Mouse (Mus musculus): ENCODE measurements around the gene Myl6. TPM values are rescaled to one million over a fixed set of nuclear protein-coding genes. Genes with fewer than 3 reads are reported as not detected.

Gene Myl6
- polyA plus RNA-seq (2014; fragmentation: Nextera tagmentation; extraction: Ambion mirVana) = 732 and 818 TPM in 2 replicates

DNA sequence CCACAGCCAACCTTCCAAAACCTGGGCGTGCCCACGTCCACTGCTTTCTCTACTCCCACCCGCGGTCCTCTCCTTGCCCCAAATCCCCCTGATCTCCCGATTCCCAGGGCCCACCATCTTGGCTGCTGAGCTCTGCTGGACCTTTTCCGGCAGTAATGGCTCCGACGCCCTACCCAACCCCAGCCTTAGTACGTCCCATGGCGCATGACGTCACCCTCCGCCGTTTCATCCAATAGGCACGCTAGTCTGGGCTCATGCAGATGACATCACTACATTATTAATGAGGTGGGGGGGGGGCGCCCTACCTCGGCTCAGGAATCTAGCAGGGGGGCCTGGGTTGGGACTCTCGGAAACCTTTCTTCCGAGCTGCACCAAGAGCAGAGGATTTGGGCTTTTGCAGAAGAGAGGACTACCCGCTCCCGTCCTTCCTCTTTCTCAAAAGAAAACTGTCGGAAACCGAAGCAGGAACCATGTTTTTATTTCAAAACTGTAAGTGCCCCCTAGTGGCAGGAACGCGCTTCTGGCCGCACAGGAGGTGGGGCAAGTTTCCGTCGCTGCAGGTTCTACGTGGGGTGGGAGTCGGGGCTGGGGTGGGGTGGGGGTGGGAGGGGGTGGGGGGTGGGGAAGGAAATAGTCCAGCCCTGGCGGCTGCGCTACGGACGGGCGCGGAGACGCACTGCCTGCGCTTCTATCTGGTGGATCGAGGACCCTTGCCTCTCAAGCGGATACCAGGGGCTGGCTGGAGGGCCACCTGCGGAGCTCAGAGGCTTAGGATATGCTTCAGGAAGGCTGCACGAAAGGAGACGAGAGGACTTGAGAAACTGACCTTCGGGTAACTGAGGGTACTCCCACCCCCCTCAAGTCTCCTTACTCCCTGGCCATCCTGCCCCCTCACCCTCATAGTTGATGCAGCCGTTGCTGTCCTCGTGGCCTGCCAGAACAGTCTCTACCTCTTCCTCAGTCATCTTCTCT is at the start of gene Myl6:
Myl6 (minus strand) TSS at position 451 of the 972 bp plus-strand sequence.
- H3K4me1 ChIP-seq (ENCODE audit: control insufficient read depth, insufficient read depth, low read length) = peaks cover 12% of the 10 kb centered on the region
- WGBS = under 1% methylated on average over 38 of the region's 45 CpGs

GRCm38 (mm10) chr10:128543100-128543499 is 49.2 kb upstream of the Myl6 start:
- Histone ChIP-seq H3K4me3 (ENCODE audit: low read depth, low read length) (no peak overlapping the region), H3K4me1 (ENCODE audit: control insufficient read depth, insufficient read depth, low read length) (peaks cover 7% of the 10 kb centered on the region; the same call in 1 of the 2 replicates), H3K36me3 (ENCODE audit: control insufficient read depth, insufficient read depth, low read length) (peaks cover 48% of the 10 kb centered on the region), H3K9me3 (replicated peaks; ENCODE audit: control insufficient read depth, low read length) (no peaks in the 10 kb centered on the region), H3K4me2 (ENCODE audit: low read length) (no peak overlapping the region), H3K27me3 (replicated peaks; ENCODE audit: control insufficient read depth, insufficient read depth, low read length) (no peaks in the 10 kb centered on the region), H3K9ac (ENCODE audit: low read length) (no peak overlapping the region), H3K27ac (ENCODE audit: low read depth, low read length) (no peak overlapping the region)
- ATAC-seq (no peak), DNase-seq (ENCODE audit: low spot score) (no peak)
- 75% methylated on average over 2 of the region's 2 CpGs for WGBS

More for the DNA sequence above, at the start of gene Myl6:
- no peaks in the 10 kb centered on the region for H3K9me3 ChIP-seq (replicated peaks; ENCODE audit: control insufficient read depth, low read length)
- H3K27me3 ChIP-seq (replicated peaks; ENCODE audit: control insufficient read depth, insufficient read depth, low read length) = no peaks in the 10 kb centered on the region
- ATAC-seq = peak; percentile 95
- peak within 1 kb of the TSS; percentile 72 for H3K4me3 ChIP-seq (ENCODE audit: low read depth, low read length)
- peaks cover 30% of the 10 kb centered on the region for H3K36me3 ChIP-seq (ENCODE audit: control insufficient read depth, insufficient read depth, low read length)
- H3K27ac ChIP-seq (ENCODE audit: low read depth, low read length) = peak within 1 kb of the TSS; percentile 92
- H3K9ac ChIP-seq (ENCODE audit: low read length) = peak within 1 kb of the TSS; percentile 83
- peak within 1 kb of the TSS; percentile 75 for H3K4me2 ChIP-seq (ENCODE audit: low read length)
- peak; percentile 99 for DNase-seq (ENCODE audit: low spot score)

DNA sequence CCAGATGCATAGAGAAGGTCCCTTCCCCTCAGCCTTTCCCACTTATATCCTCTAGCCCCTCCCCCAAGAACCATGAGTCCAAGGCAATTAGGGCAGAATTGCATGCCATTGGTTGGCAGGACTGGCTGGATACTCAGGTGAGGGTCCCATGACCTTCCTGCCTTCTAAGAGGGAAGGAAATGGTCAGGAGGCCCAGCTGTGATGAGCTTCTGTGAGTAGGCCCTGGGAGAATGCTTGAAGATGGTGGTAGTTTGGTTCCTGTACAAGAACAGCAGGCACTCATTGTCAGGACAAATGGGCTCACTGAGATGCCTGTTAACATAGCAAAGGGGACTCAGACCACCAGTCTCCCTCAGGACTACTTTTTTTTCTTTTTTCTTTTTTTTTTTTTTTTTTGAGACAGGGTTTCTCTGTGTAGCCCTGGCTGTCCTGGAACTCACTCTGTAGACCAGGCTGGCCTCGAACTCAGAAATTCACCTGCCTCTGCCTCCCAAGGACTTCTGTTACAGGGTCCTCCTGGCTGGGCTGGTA is 44.5 kb upstream of the Myl6 start:
- WGBS = 89% methylated on average over 1 of the region's 1 CpGs
- no peaks in the 10 kb centered on the region for H3K4me1 ChIP-seq (ENCODE audit: control insufficient read depth, insufficient read depth, low read length)
- no peak overlapping the region for H3K9ac ChIP-seq (ENCODE audit: low read length)
- DNase-seq (ENCODE audit: low spot score) = no peak
- H3K9me3 ChIP-seq (replicated peaks; ENCODE audit: control insufficient read depth, low read length) = no peaks in the 10 kb centered on the region
- no peak for ATAC-seq
- H3K4me2 ChIP-seq (ENCODE audit: low read length) = no peak overlapping the region
- H3K36me3 ChIP-seq (ENCODE audit: control insufficient read depth, insufficient read depth, low read length) = peaks cover 23% of the 10 kb centered on the region
- no peak overlapping the region for H3K27ac ChIP-seq (ENCODE audit: low read depth, low read length)
- no peak overlapping the region for H3K4me3 ChIP-seq (ENCODE audit: low read depth, low read length)
- no peaks in the 10 kb centered on the region for H3K27me3 ChIP-seq (replicated peaks; ENCODE audit: control insufficient read depth, insufficient read depth, low read length)

DNA sequence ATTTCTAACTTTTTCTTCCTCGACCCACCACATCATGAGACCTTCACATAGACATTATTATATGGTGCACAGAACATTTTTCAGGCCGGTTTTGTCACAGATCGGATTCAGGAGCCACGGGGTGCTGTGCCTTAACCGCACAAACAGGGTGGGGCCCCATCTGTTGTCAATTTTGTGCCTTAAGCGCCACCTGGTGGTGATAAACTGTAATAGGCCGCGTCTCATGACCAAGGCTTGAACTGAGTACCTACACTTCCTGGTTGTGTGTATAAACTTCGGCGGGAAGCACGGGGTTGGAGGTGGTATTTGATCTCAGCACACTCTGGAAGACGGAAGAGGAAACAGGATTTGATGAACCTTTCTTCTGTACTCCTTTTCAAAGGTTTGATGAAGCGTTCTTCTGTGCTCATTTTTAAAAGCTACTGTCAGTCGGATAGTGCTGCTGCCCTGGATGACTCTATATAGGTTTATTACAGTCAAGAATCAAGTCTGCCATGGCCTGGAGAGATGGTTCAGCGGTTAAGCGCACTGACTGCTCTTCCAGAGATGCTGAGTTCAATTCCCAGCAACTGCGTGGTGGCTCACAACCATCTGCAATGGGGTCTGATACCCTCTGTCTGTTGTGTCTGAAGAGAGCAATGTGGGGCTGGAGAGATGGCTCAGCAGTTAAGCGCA is 42.5 kb upstream of the Myl6 start:
- Histone ChIP-seq H3K27me3 (replicated peaks; ENCODE audit: control insufficient read depth, insufficient read depth, low read length) (no peaks in the 10 kb centered on the region), H3K9ac (ENCODE audit: low read length) (peak overlapping the region; percentile 9; the same call in 1 of the 2 replicates), H3K9me3 (replicated peaks; ENCODE audit: control insufficient read depth, low read length) (no peaks in the 10 kb centered on the region), H3K27ac (ENCODE audit: low read depth, low read length) (no peak overlapping the region), H3K4me2 (ENCODE audit: low read length) (peak overlapping the region; percentile 32; the same call in 1 of the 2 replicates), H3K36me3 (ENCODE audit: control insufficient read depth, insufficient read depth, low read length) (peaks cover 5% of the 10 kb centered on the region; the same call in 1 of the 2 replicates), H3K4me1 (ENCODE audit: control insufficient read depth, insufficient read depth, low read length) (no peaks in the 10 kb centered on the region), H3K4me3 (ENCODE audit: low read depth, low read length) (peak overlapping the region; percentile 5; the same call in 1 of the 2 replicates)
- peak; percentile 95 for ATAC-seq
- WGBS = 15% methylated on average over 18 of the region's 18 CpGs
- DNase-seq (ENCODE audit: low spot score) = peak; percentile 92

DNA sequence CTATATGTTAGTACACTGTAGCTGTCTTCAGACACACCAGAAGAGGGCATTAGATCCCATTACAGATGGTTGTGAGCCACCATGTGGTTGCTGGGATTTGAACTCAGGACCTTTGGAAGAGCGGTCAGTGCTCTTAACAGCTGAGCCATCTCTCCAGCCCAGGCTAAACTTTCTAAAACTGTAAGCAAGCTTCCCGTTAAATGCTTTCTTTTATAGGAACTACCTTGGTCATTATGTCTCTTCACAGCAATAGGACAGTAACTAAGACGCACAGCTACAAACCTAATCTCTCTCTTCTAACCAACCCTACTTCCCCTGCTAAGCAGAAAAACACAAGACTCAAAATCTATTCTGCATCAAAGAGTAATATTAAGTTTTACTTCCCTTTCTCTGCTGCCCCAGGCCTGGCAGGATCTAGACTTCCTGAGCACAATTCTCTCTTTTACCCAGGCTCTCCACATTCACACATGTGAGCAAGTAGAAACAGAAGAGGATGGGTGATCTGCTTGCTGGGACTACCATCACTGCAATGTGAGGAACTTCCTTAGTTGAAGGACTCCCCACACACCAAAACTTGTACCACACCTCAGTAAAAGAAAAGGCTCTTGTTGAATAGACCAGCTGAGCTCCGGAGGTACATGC is 41.8 kb upstream of the Myl6 start:
- Histone ChIP-seq H3K4me2 (ENCODE audit: low read length) (peak overlapping the region; percentile 32; the same call in 1 of the 2 replicates), H3K27ac (ENCODE audit: low read depth, low read length) (peak overlapping the region; percentile 30; the same call in 1 of the 2 replicates), H3K9ac (ENCODE audit: low read length) (peak overlapping the region; percentile 9; the same call in 1 of the 2 replicates), H3K27me3 (replicated peaks; ENCODE audit: control insufficient read depth, insufficient read depth, low read length) (no peaks in the 10 kb centered on the region), H3K4me1 (ENCODE audit: control insufficient read depth, insufficient read depth, low read length) (no peaks in the 10 kb centered on the region), H3K9me3 (replicated peaks; ENCODE audit: control insufficient read depth, low read length) (no peaks in the 10 kb centered on the region), H3K4me3 (ENCODE audit: low read depth, low read length) (peak overlapping the region; percentile 5; the same call in 1 of the 2 replicates), H3K36me3 (ENCODE audit: control insufficient read depth, insufficient read depth, low read length) (no peaks in the 10 kb centered on the region)
- no peak; the same call in 1 of the 2 replicates for ATAC-seq
- no peak for DNase-seq (ENCODE audit: low spot score)
- 77% methylated on average over 4 of the region's 4 CpGs for WGBS

DNA sequence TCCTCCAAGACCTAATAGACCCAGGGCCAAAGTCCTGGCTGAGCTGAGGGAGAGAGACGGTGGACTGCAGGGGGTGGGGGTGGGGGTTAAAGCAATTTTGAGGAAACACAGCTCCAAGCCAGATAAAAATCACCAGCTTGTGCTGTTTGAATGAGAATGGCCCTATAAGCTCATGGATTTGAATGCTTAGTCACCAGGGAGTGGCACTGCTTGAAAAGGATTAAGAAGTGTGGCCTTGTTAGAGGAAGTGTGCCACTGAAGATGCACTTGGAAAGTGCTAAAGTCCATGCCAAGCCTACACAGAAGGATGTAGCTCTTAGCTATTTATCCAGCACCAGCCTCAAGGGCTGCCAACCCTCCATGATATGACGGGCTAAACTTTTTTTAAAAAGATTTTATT is 41.3 kb upstream of the Myl6 start:
- Histone ChIP-seq H3K4me2 (ENCODE audit: low read length) (no peak overlapping the region), H3K9ac (ENCODE audit: low read length) (no peak overlapping the region), H3K36me3 (ENCODE audit: control insufficient read depth, insufficient read depth, low read length) (no peaks in the 10 kb centered on the region), H3K9me3 (replicated peaks; ENCODE audit: control insufficient read depth, low read length) (no peaks in the 10 kb centered on the region), H3K27ac (ENCODE audit: low read depth, low read length) (no peak overlapping the region), H3K4me3 (ENCODE audit: low read depth, low read length) (no peak overlapping the region), H3K4me1 (ENCODE audit: control insufficient read depth, insufficient read depth, low read length) (no peaks in the 10 kb centered on the region), H3K27me3 (replicated peaks; ENCODE audit: control insufficient read depth, insufficient read depth, low read length) (no peaks in the 10 kb centered on the region)
- 77% methylated on average over 2 of the region's 2 CpGs for WGBS
- DNase-seq (ENCODE audit: low spot score) = no peak
- ATAC-seq = no peak

DNA sequence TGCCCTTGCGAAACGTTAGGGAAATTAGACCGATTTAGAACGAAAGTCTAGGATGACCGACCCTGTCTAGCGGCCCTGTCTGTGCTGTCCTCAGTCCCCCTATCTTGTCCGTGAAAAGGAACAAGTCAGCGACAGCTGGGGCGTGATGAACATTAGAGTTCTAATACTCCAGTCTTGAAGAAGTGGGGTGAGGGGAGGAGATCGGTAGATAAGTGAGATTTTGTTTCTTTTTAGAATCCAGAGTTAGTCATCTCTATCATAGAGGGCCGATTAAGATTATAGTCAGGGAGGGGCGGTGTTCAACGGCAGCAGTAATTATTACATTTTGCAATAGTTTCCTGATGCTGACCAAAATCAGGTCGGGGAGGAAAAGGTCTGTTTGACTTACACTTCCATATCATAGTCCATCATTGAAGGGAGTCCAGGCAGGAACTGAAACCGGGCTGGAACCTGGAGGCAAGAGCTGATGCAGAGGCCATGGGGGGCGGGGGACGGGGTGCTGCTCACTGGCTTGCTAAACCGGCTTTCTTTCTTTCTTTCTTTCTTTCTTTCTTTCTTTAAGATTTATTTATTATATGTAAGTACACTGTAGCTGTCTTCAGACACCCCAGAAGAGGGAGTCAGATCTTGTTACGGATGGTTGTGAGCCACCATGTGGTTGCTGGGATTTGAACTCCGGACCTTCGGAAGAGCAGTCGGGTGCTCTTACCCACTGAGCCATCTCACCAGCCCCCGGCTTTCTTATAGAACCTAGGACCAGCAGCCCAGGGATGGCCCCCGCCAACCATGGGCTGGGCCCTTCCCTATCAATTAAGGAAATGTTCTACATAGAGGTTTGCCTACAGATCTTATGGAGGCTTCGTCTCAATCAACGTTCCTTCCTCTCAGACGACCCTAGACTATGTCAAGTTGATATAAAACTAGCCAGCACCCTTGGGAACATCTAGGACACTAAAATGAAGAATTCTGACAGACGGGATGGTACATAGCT is 32.7 kb upstream of the Myl6 start:
- Histone ChIP-seq H3K27me3 (replicated peaks; ENCODE audit: control insufficient read depth, insufficient read depth, low read length) (0 out of 2 replicates have a peak, but pooled peaks cover 7% of the 10 kb centered on the region), H3K27ac (ENCODE audit: low read depth, low read length) (no peak overlapping the region), H3K4me3 (ENCODE audit: low read depth, low read length) (peak overlapping the region; percentile 64), H3K36me3 (ENCODE audit: control insufficient read depth, insufficient read depth, low read length) (no peaks in the 10 kb centered on the region), H3K4me2 (ENCODE audit: low read length) (peak overlapping the region; percentile 100), H3K9ac (ENCODE audit: low read length) (peak overlapping the region; percentile 71; the same call in 1 of the 2 replicates), H3K9me3 (replicated peaks; ENCODE audit: control insufficient read depth, low read length) (no peaks in the 10 kb centered on the region), H3K4me1 (ENCODE audit: control insufficient read depth, insufficient read depth, low read length) (peaks cover 7% of the 10 kb centered on the region; the same call in 1 of the 2 replicates)
- WGBS = 31% methylated on average over 28 of the region's 28 CpGs
- DNase-seq (ENCODE audit: low spot score) = no peak
- ATAC-seq = no peak
